Mouse (Mus musculus): ENCODE measurements at regions not wholly inside any gene's neighbourhood (a gene's known extent, or its start where the extent isn't known, plus 50 kb on each side); places are given as distances from the start of the nearest gene placed in this dataset.

- no peak for DNase-seq (ENCODE audit: low spot score in 2 of 2)
Observed at GRCm38 (mm10) chr1:48866926-48867325, 1974.3 kb upstream of the Slc39a10 start.

GRCm38 (mm10) chr1:48881373-48881772 lies 1988.7 kb upstream of the Slc39a10 start:
- no peak for DNase-seq (ENCODE audit: low spot score in 2 of 2)

GRCm38 (mm10) chr1:48893571-48893970 lies 2000.9 kb upstream of the Slc39a10 start:
- peak; percentile 11 to 15 for DNase-seq (ENCODE audit: low spot score in 2 of 2)

GRCm38 (mm10) chr1:48916419-48916818 lies 1984.0 kb upstream of the Tmeff2 start:
- DNase-seq (ENCODE audit: low spot score in 2 of 2): no peak

- DNase-seq (ENCODE audit: low spot score in 2 of 2): no peak
Observed at GRCm38 (mm10) chr1:48943126-48943525, 1957.3 kb upstream of the Tmeff2 start.

GRCm38 (mm10) chr1:48943826-48944225 lies 1956.6 kb upstream of the Tmeff2 start:
- no peak for DNase-seq (ENCODE audit: low spot score in 2 of 2)
